Mouse (Mus musculus) embryo, embryonic 9.5 days (tissue): ENCODE results near the gene Atg9b.

Experiments
- DNase-seq: peaks from one replicate; pipeline ENCODE4 v3.0.0-alpha.2; 2017; ENCODE audit errors: extremely low spot score

The Atg9b gene

GRCm38 (mm10) chr5:24350531-24351250 is 41.3 kb downstream of the Atg9b start:
- DNase-seq = no peak

GRCm38 (mm10) chr5:24350073-24350472 is 41.9 kb downstream of the Atg9b start:
- no peak for DNase-seq

GRCm38 (mm10) chr5:24348546-24348945 is 43.4 kb downstream of the Atg9b start:
- no peak for DNase-seq

DNA sequence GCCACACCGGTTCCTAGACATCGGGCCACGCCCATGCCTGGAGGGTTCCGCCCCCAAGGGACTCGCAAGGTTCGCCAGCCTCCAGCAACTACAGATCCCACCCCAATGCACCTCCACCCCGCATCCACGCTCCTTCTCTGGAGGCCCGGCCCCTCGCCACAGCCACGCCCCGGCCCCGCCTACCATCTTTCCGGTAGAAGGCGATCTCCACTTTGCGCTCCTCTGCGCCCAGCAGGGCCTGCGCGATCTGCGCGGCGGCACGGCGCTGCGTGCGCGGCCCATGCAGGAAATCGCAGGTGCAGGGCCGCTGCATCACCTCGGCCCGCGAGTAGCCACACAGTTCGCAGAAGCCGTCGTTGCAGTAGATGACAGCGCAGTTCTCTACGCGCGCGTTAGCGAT is 43.8 kb downstream of the Atg9b start:
- peak; percentile 79 for DNase-seq

- no peak for DNase-seq
These were observed 44.6 kb downstream of the Atg9b start for GRCm38 (mm10) chr5:24347186-24347875.

DNA sequence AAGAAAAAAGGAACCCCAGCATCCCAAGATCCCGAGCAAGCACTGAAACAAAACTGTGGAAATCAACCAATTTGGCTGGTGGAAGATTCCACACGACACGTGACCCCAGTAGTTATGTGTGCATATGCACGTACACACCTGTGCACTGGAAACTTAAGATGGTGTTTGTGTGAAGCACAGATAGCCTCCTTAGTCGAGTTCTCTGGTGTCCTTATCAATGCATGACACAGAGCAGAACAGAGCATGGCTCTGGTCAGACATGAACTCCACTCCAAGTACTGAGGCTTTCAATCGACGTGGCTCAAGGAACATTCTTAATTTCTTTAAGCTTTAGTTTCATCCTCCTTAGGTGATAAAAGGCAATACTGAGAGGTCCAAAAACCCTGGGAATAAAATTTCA is 45.6 kb downstream of the Atg9b start:
- DNase-seq = no peak

DNA sequence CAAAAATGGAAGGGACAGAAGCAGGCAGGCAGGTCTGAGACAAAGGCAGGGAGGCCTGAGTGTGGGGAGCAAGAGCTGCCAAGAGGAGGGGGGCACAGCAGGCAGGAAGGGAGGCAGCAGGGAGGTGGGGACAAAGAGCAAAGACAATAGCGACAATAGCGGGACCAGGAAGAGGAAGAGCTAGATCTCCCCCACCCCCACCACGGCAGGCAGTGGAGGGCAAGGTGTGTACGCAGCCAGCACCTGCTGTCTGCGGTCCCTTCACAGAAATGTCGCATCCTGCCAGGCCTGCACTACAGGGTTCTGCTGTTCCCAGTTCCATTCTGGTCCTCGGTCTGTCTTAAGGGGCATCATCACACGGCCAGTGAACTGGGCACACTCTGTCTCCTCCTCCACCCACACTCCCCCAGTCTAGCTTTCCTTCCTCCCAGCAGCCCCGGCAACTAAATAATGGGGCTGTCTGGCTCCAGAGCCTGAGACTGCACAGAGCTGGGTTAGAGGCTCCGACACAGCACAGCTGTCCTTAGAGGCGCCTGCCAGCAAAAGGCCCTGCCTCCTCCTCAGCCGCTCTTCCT is 47.4 kb downstream of the Atg9b start:
- no peak for DNase-seq

GRCm38 (mm10) chr5:24343977-24344436 is 47.9 kb downstream of the Atg9b start:
- DNase-seq = peak; percentile 76

DNA sequence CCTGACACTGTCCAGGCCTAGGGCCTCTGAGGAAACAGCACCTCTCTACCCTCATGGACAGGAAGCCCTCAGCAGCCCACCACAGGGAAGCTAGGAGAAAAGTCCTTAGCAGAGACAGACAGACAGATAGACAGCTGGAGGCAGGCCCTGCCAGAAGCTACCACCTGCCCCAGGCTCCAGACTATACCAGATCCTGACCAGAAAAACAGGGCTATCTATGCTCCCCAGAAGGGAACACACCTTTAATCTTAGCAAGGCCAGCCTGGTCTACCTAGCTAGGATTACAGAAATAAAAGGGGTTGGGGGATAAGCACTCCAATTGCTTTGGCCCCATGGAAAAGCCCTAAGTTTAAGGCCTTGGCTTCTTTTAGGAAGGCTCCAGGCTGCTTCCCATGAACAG is 48.6 kb downstream of the Atg9b start:
- DNase-seq = no peak

- DNase-seq = no peak
These were observed 49.0 kb downstream of the Atg9b start for GRCm38 (mm10) chr5:24342966-24343365.

GRCm38 (mm10) chr5:24342205-24342963 is 49.6 kb downstream of the Atg9b start:
- no peak for DNase-seq

DNA sequence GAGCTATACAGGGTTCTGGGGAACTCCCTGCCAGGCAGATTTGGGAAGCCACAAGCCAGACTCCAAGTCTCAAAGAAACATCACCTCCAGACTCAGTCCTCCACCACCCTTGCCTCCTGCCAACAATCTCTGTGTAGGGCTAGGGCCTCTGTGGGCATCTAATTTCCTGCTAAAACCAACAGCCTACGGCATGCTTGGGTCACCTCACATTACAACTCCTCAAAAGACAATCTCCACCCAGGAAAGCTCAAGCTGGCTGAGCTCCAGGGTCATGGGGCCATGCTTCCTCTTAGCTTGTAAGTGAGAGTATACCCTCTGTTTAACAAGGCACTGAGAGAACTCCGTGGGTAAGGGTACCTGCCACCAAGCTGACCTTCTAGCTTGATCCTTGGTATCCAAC is 54.1 kb downstream of the Atg9b start:
- no peak for DNase-seq

- DNase-seq = no peak
These were observed 54.6 kb downstream of the Atg9b start for GRCm38 (mm10) chr5:24337366-24337765.

GRCm38 (mm10) chr5:24335888-24336511 is 55.9 kb downstream of the Atg9b start:
- DNase-seq = peak; percentile 70

DNA sequence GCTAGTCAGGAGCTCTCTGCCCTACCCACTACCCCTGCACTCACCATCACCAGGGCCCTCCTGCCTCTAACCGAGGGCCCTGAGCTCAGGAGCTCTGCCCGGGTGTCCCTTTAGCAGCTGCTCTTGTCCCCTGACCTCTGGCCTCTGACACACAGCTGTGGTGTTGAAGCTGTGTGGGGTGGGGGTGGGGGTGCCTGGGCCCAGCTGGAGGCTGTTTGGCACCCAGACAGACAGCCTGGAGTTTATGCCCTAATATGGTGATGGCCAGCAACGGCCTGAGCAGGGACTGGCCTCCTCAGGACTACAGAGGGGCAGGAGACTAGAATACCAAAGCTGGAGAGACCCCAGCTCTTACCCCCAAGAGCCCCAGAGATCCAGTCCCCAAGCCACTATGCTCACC is 57.2 kb downstream of the Atg9b start:
- no peak for DNase-seq
